Mouse (Mus musculus) heart, embryonic 10.5 days (tissue): ENCODE measurements around the gene Gm14295. TPM values are rescaled to one million over a fixed set of nuclear protein-coding genes. Genes with fewer than 3 reads are reported as not detected.
"Not testable (repeated sequence)": the region's sequence is repeated elsewhere in the genome, so short reads cannot be mapped to it uniquely, and the experiment has no call there.

Experiments used
- DNase-seq: peaks from one replicate; pipeline ENCODE4 v3.0.0-alpha.2; 2017; ENCODE audit warnings: low spot score
- H3K27ac ChIP-seq: fragments of 300-500 bp; sonication (generic); 2 replicates; pipeline ENCODE4 v1.5.1; 2016; ENCODE audit warnings: mild to moderate bottlenecking
- H3K27me3 ChIP-seq: fragments of 300-500 bp; sonication (generic); 2 replicates; pipeline ENCODE4 v1.6.1; 2016; ENCODE audit warnings: mild to moderate bottlenecking; ENCODE audit not compliant: poor library complexity, insufficient read depth, severe bottlenecking
- H3K36me3 ChIP-seq: fragments of 300-500 bp; sonication (generic); 2 replicates; pipeline ENCODE4 v1.6.1; 2016; ENCODE audit warnings: mild to moderate bottlenecking, moderate library complexity
- H3K4me1 ChIP-seq: fragments of 300-500 bp; sonication (generic); 2 replicates; pipeline ENCODE4 v1.6.1; 2016; ENCODE audit warnings: mild to moderate bottlenecking
- H3K4me3 ChIP-seq: fragments of 300-500 bp; sonication (generic); 2 replicates; pipeline ENCODE4 v1.5.1; 2016; ENCODE audit warnings: mild to moderate bottlenecking, moderate library complexity
- H3K9me3 ChIP-seq: fragments of 300-500 bp; sonication (generic); 2 replicates; pipeline ENCODE4 v1.6.1; 2016; ENCODE audit warnings: mild to moderate bottlenecking, moderate library complexity
- WGBS: fragments of 180-500 bp; shearing (Covaris S2); methylation state at CpG from one replicate; pipeline ENCODE4 v1.1.7; 2016; 5-methylcytosine and 5-hydroxymethylcytosine counted together
- polyA plus RNA-seq: library from polyadenylated mRNA; unstranded; fragments of >200 nt; fragmentation: Nextera tagmentation; extraction: Ambion mirVana; gene quantifications from 2 replicates; pipeline ENCODE4 v1.2.1, GENCODE M21; 2016

Gene Gm14295
- polyA plus RNA-seq: 17.0 and 18.9 TPM in 2 replicates

- WGBS: no CpG with 5 or more reads among the region's 6 CpGs
- not testable (repeated sequence) for H3K36me3 ChIP-seq, DNase-seq
Measured at GRCm38 (mm10) chr2:176798312-176798711, at the start of gene Gm14295. Gene Gm14295 (plus strand): TSS chr2:176798612.

GRCm38 (mm10) chr2:176798785-176799184 is 373 bp downstream of the Gm14295 start:
- not testable (repeated sequence) for H3K27me3 ChIP-seq, H3K27ac ChIP-seq, H3K9me3 ChIP-seq, H3K36me3 ChIP-seq, H3K4me1 ChIP-seq, DNase-seq
- 13% methylated on average over 14 of the region's 15 CpGs for WGBS
- H3K4me3 ChIP-seq: peak overlapping the region; percentile 57

More at GRCm38 (mm10) chr2:176798312-176798711, at the start of gene Gm14295:
- H3K9me3 ChIP-seq, H3K27ac ChIP-seq, H3K4me1 ChIP-seq, H3K27me3 ChIP-seq: not testable (repeated sequence)
- peak within 1 kb of the TSS; percentile 57 for H3K4me3 ChIP-seq

- 92% methylated on average over 1 of the region's 3 CpGs for WGBS
- H3K27ac ChIP-seq, H3K4me1 ChIP-seq, H3K4me3 ChIP-seq, H3K36me3 ChIP-seq, DNase-seq, H3K9me3 ChIP-seq, H3K27me3 ChIP-seq: not testable (repeated sequence)
Measured at GRCm38 (mm10) chr2:176830840-176831239, 32.4 kb downstream of the Gm14295 start, which contains the start of gene Gm14408. Gene Gm14408 (plus strand): TSS chr2:176831140.

Other genes starting within 250 kb of the Gm14295 start
- gene Gm14308, start 162.3 kb upstream of the Gm14295 start, polyA plus RNA-seq: 8.9 and 11.1 TPM in 2 replicates
- gene Zfp973, start 128.1 kb upstream of the Gm14295 start, polyA plus RNA-seq: 11.5 and 11.7 TPM in 2 replicates
- 30.4 and 31.4 TPM in 2 replicates for gene Gm14305, start 90.3 kb upstream of the Gm14295 start, polyA plus RNA-seq
- not detected in 2 replicates for gene Gm14408, start 32.5 kb downstream of the Gm14295 start, polyA plus RNA-seq
- gene Gm14296, start 129.2 kb downstream of the Gm14295 start, polyA plus RNA-seq: 12.1 and 12.4 TPM in 2 replicates
- gene Gm14419, start 202.3 kb downstream of the Gm14295 start, polyA plus RNA-seq: 10.0 and 15.4 TPM in 2 replicates